20 mouse cellular contexts compared by ENCODE assay signal in genomic region chr6:125292256-125292655, GRCm38 (mm10). TPM values are rescaled to one million over a fixed set of nuclear protein-coding genes. Genes with fewer than 3 reads are reported as not detected.
"Had no signal": no experiment of that assay in that cellular context is flagged by ENCODE, and none has a peak within 500 bp of the region (broad histone marks: within the 10 kb centered on the region; RNA-seq: fewer than 3 reads in every experiment).

No protein-coding gene starts in this region.

- H3K4me2 ChIP-seq: hindbrain, embryonic 14.5 days; kidney, embryonic 15.5 days; limb, embryonic 15.5 days; lung, embryonic 14.5 days; neural tube, embryonic 15.5 days had no signal

- H3K4me3 ChIP-seq: kidney, embryonic 15.5 days; left cerebral cortex, adult 2 months; limb, embryonic 15.5 days; midbrain, embryonic 10.5 days; myocyte; neural tube, embryonic 15.5 days had no signal

- DNase-seq: kidney, adult 18-20 months; kidney, postnatal 14 days; lung, embryonic 14.5 days; lung, postnatal 10 days; lung, postnatal 4 days; midbrain, embryonic 14.5 days; right cerebral cortex, adult 18-20 months; spleen, adult 18-20 months; thymus, adult 18-20 months; thymus, postnatal 25 days had no signal

- H3K27ac ChIP-seq: hindbrain, embryonic 14.5 days; kidney, embryonic 15.5 days; left cerebral cortex, adult 2 months; limb, embryonic 15.5 days; midbrain, embryonic 10.5 days; neural tube, embryonic 15.5 days had no signal

- H3K9ac ChIP-seq: hindbrain, embryonic 14.5 days; kidney, embryonic 15.5 days; limb, embryonic 15.5 days; lung, embryonic 14.5 days; neural tube, embryonic 15.5 days had no signal

- H3K36me3 ChIP-seq: kidney, embryonic 15.5 days; limb, embryonic 15.5 days; midbrain, embryonic 10.5 days; neural tube, embryonic 15.5 days had no signal

- H3K9me3 ChIP-seq: kidney, embryonic 15.5 days; limb, embryonic 15.5 days; midbrain, embryonic 10.5 days; neural tube, embryonic 15.5 days had no signal

- H3K4me1 ChIP-seq: midbrain, embryonic 10.5 days had no signal

- H3K27me3 ChIP-seq: kidney, embryonic 15.5 days; limb, embryonic 15.5 days; neural tube, embryonic 15.5 days had no signal

RNA-seq across cellular contexts. Expression of gene Tuba3a, which starts 6.4 kb away (rescaled TPM):
- total RNA-seq: layer of hippocampus, postnatal 25 days; left cerebral cortex, adult 2 months; left cerebral cortex, postnatal 25 days; megakaryocyte, adult 5-6 weeks had no signal
- polyA plus RNA-seq: hindbrain, embryonic 14.5 days; limb, embryonic 15.5 days; midbrain, embryonic 10.5 days; midbrain, embryonic 14.5 days; myocyte; neural tube, embryonic 15.5 days had no signal

RNA-seq across cellular contexts. Expression of gene Cd27, which starts 55.4 kb away (rescaled TPM):
- total RNA-seq: layer of hippocampus, postnatal 25 days; left cerebral cortex, adult 2 months; left cerebral cortex, postnatal 25 days had no signal
